Mouse (Mus musculus): ENCODE results near the gene Kdm2b.
"Not testable (repeated sequence)": the region's sequence is repeated elsewhere in the genome, so short reads cannot be mapped to it uniquely, and the experiment has no call there.

Gene Kdm2b

DNA sequence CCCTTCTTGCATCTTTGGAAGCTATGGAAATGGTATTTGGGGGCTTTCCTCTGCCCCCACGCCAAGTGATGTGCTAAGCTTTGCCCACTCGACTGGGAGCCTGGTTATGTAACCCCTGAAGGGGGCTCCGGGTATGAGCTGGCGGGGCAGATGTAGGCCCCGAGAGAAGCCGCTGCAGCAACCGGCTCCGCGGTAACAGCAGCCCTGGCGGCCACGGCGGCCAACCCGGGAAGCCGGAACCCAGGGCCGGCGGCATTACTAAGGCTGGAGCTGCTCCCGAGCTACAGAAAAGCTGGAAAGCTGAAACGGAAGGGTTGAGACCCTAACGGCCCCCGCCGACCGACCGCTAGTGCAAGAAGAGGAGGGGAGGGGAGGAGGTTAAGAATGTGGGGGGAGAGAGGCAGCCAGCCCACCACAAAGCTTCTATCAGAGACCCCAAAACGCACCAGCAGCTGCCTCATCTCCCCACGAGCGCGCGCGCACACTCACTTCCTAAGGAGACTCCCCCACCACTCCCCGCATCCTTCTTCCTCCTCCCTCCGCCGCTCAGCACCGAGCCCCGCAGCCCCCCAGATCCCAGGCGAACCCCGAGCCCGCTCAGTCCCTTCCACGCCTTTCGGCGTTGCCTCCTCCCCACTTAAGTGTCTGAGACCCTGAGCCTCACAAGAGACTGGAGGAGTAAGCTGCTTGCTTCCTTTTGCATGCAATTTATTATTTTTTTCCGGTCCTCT lies 1.4 kb downstream of the Kdm2b start:
- in situ Hi-C loops (cut with MboI; ENCODE audit: low pct_unique_long_range_greater_than_20kb in 1 of 2, low sequenced_read_pairs in 2 of 2, unreplicated experiment in 1 of 2) = no loop called here

GRCm38 (mm10) chr5:122987211-122988020 lies 2.2 kb downstream of the Kdm2b start:
- in situ Hi-C loops (cut with MboI; ENCODE audit: low pct_unique_long_range_greater_than_20kb in 1 of 2, low sequenced_read_pairs in 2 of 2, unreplicated experiment in 1 of 2) = no loop called here

DNA sequence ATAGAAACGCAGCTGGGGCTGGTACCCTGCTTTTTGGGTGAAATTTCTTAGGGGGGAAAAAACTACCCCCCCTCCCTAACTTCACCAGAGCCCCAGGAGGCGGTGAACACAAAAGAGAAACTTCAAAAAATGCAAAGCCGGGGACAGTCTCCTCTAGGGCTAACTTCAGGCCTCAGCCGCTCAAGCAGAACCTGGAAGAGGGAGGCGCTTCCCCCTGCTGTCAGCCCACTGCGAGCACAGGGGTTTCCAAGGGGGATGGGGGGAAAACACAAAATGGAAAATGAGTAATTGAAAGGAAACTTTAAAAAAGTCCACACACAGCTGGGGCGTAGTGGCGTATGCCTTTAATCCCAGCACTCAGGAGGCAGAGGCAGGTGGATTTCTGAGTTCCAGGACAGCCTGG lies 3.5 kb downstream of the Kdm2b start:
- in situ Hi-C loops (cut with MboI; ENCODE audit: low pct_unique_long_range_greater_than_20kb in 1 of 2, low sequenced_read_pairs in 2 of 2, unreplicated experiment in 1 of 2) = no loop called here

- in situ Hi-C loops (cut with MboI; ENCODE audit: low pct_unique_long_range_greater_than_20kb in 1 of 2, low sequenced_read_pairs in 2 of 2, unreplicated experiment in 1 of 2) = no loop called here
Observed at GRCm38 (mm10) chr5:122985276-122985675, 4.3 kb downstream of the Kdm2b start.

DNA sequence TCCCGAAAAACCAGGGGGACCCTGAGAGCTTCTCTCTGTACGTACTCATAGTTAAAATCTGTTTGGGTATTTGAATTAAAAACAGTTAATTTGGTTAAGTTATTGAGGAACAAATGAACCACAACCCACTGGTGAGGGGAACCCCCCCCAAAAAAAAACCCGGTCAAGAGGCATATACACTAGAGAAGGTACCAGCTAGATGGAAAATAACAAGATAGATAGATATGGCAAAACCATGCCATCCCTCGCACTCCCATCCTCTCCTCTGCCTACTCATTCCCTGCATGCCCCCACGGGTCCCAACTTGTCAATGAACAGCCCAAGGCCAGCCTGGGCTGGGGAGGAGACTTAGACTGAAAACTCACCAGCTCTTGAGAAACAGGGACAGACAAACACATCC lies 5.1 kb downstream of the Kdm2b start:
- in situ Hi-C loops (cut with MboI; ENCODE audit: low pct_unique_long_range_greater_than_20kb in 1 of 2, low sequenced_read_pairs in 2 of 2, unreplicated experiment in 1 of 2) = no loop called here

DNA sequence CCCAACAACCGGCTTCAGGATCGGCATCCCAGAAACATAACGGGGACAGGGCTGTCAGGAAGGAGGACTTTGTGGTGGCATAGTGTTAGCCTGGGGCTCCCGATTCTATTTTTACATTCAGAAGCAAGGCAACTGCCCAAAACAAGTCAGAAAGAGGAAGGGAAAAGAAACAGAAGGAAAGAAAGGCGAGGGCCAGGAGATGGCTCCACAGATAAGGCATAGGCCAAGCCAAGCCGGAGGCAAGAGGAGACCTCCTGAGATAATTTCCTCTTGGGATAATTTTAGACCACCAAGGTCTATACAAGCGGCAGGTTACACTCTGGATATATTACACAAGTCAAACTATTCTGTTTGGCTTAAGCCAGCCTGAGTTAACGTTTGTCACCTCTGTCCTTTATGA lies 10.7 kb downstream of the Kdm2b start:
- in situ Hi-C loops (cut with MboI; ENCODE audit: low pct_unique_long_range_greater_than_20kb in 1 of 2, low sequenced_read_pairs in 2 of 2, unreplicated experiment in 1 of 2) = no loop called here

GRCm38 (mm10) chr5:122974701-122975100 lies 14.9 kb downstream of the Kdm2b start:
- in situ Hi-C loops (cut with MboI; ENCODE audit: low pct_unique_long_range_greater_than_20kb in 1 of 2, low sequenced_read_pairs in 2 of 2, unreplicated experiment in 1 of 2) = not testable (repeated sequence)

GRCm38 (mm10) chr5:122972116-122972515 lies 17.5 kb downstream of the Kdm2b start:
- in situ Hi-C loops (cut with MboI; ENCODE audit: low pct_unique_long_range_greater_than_20kb in 1 of 2, low sequenced_read_pairs in 2 of 2, unreplicated experiment in 1 of 2) = no loop called here

DNA sequence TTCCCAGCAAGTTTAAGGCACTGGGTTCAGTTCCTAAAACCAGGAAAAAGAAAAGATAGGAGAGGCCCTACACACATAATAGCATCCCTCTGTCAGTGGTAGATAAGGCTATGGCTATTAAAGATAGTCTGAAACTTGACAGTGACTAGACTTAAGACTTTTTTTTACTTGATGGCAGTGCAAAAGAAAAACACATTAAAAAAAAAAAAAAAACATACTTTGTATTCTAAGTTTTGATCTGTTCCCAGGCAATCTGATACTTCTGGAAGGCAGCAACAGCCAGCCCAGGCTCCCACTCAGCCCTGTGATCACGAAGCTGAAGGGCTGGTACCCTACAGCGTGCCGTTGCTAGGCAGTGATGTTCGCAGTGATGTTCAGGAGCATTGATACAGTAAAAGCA lies 18.2 kb downstream of the Kdm2b start:
- in situ Hi-C loops (cut with MboI; ENCODE audit: low pct_unique_long_range_greater_than_20kb in 1 of 2, low sequenced_read_pairs in 2 of 2, unreplicated experiment in 1 of 2) = no loop called here

- in situ Hi-C loops (cut with MboI; ENCODE audit: low pct_unique_long_range_greater_than_20kb in 1 of 2, low sequenced_read_pairs in 2 of 2, unreplicated experiment in 1 of 2) = no loop called here
Observed at GRCm38 (mm10) chr5:122970056-122970455, 19.6 kb downstream of the Kdm2b start.

GRCm38 (mm10) chr5:122968322-122968721 lies 21.3 kb downstream of the Kdm2b start:
- in situ Hi-C loops (cut with MboI; ENCODE audit: low pct_unique_long_range_greater_than_20kb in 1 of 2, low sequenced_read_pairs in 2 of 2, unreplicated experiment in 1 of 2) = loop anchor here (5.0 to 10.0 kb wide), 2 partner anchors 84 to 86 kb away; no protein-coding TSS in a partner anchor

DNA sequence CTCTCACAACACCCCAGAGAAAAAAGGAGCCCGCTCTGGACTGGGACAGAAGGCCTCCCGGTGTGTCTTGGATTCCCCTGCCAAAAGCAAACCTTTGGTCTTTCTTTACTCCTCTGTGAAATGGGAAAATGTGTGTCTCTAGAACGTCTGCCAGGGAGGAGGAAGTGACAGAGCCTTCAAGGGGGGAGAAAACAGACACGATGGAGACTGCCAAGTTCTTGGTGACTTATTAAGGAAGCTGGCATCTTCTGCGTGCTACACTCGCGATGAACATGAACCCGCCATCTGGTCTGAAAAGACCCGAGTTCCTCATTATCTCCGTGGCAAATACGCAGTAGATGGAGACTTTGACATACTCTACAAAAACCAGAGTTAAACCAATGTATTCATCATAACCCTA lies 24.2 kb downstream of the Kdm2b start:
- in situ Hi-C loops (cut with MboI; ENCODE audit: low pct_unique_long_range_greater_than_20kb in 1 of 2, low sequenced_read_pairs in 2 of 2, unreplicated experiment in 1 of 2) = loop anchor here (5.0 to 10.0 kb wide), 2 partner anchors 87 to 89 kb away; no protein-coding TSS in a partner anchor

- in situ Hi-C loops (cut with MboI; ENCODE audit: low pct_unique_long_range_greater_than_20kb in 1 of 2, low sequenced_read_pairs in 2 of 2, unreplicated experiment in 1 of 2) = loop anchor here (5.0 to 10.0 kb wide), 2 partner anchors 87 to 90 kb away; no protein-coding TSS in a partner anchor
Observed at GRCm38 (mm10) chr5:122964853-122965252, 24.8 kb downstream of the Kdm2b start.

- in situ Hi-C loops (cut with MboI; ENCODE audit: low pct_unique_long_range_greater_than_20kb in 1 of 2, low sequenced_read_pairs in 2 of 2, unreplicated experiment in 1 of 2) = loop anchor here in 1 of 2 experiments (10.0 kb wide), 1 partner anchor 93 kb away; no protein-coding TSS in a partner anchor
Observed at GRCm38 (mm10) chr5:122961905-122962304, 27.7 kb downstream of the Kdm2b start.

DNA sequence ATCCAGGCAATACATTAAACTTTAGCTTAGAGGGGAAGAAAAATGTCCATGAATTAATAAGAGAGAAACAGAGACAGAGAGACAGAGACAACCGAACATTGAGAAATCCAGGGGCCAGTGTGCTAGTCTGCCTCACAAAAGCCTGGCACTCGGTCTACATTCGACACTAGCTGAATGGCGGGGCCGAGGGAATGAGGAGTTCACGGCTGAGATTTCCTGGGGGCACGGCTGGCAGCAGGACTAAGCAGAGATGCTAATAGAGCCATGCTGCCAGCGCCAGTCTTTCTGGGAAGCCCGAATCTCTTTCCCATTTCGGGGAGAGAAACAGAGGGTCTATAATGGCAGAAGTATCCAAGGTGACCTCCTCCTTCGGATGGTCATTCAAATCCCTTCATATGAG lies 30.2 kb downstream of the Kdm2b start:
- in situ Hi-C loops (cut with MboI; ENCODE audit: low pct_unique_long_range_greater_than_20kb in 1 of 2, low sequenced_read_pairs in 2 of 2, unreplicated experiment in 1 of 2) = no loop called here

- in situ Hi-C loops (cut with MboI; ENCODE audit: low pct_unique_long_range_greater_than_20kb in 1 of 2, low sequenced_read_pairs in 2 of 2, unreplicated experiment in 1 of 2) = no loop called here
Observed at GRCm38 (mm10) chr5:122956059-122956458, 33.6 kb downstream of the Kdm2b start.

- in situ Hi-C loops (cut with MboI; ENCODE audit: low pct_unique_long_range_greater_than_20kb in 1 of 2, low sequenced_read_pairs in 2 of 2, unreplicated experiment in 1 of 2) = no loop called here
Observed at GRCm38 (mm10) chr5:122951913-122952641, 37.5 kb downstream of the Kdm2b start.

DNA sequence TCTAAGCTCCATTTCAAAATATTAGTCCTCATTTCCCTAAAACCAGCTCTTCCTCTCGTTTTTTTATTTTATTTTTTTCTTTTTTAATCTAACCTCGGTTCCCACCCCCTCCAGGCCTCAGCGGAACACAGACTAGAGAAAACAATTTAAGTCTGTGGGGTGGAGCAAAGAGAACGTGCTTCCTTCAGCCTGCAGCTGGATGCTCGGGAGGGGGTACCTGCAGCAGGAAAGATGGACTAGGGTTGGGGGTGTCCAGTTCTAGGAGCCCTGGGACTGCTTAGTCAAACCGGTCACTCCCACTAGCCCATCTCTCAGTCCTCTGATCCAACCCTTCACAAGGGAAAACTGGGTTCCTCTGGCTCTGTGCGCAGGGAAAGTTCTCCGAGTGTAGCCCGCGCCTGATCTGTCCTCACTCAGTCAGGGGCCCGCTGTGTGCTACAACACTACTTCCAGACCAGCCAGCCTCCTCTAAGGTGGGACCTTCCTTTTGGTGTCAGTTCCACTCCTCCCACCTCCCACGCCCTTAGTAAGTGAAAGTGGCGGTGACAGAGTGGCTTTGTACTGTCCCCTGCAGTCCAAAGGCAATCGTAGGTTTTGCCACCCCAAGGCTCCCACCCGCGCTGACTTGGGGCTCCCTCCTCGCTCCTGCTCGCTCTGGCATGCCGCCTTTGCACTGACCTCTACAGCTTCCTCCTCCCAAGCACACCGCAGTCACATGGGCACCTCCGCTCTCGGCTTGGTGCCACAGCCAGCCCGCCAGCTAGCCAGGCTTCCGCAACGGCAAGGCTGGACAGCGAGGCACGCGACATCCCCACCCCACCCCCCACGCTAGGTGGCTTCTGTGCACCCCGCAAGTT lies 38.3 kb downstream of the Kdm2b start:
- in situ Hi-C loops (cut with MboI; ENCODE audit: low pct_unique_long_range_greater_than_20kb in 1 of 2, low sequenced_read_pairs in 2 of 2, unreplicated experiment in 1 of 2) = no loop called here

All from mouse embryonic stem cell (cell line).